Mouse (Mus musculus) adrenal gland, adult 2 months (tissue): ENCODE results near the gene Pappa2. TPM values are rescaled to one million over a fixed set of nuclear protein-coding genes. Genes with fewer than 3 reads are reported as not detected.
A peak's percentile ranks its signal among the peaks of the same experiment; 100 is the strongest.

Experiments
- DNase-seq: peaks from one replicate; pipeline ENCODE4 v3.0.0; 2021
- polyA plus RNA-seq: library from polyadenylated mRNA; depleted of rRNA; stranded (reverse); fragments of >200 nt; gene quantifications from 2 replicates; pipeline ENCODE4 v1.2.3, GENCODE M21; 2012
- total RNA-seq, 2 experiments: library from RNA; stranded (reverse); gene quantifications; 2 replicates each; pipeline ENCODE4 v1.2.3; 2021

Gene Pappa2
- total and polyA plus RNA-seq, 3 experiments: 0.16 to 0.66 (median 0.35) TPM

- no peak for DNase-seq
These were observed 214.4 kb downstream of the Pappa2 start for GRCm38 (mm10) chr1:158765842-158766241.

GRCm38 (mm10) chr1:158764727-158765126 is 215.6 kb downstream of the Pappa2 start:
- DNase-seq: no peak

GRCm38 (mm10) chr1:158764211-158764610 is 216.1 kb downstream of the Pappa2 start:
- DNase-seq: no peak

GRCm38 (mm10) chr1:158748356-158749096 is 231.8 kb downstream of the Pappa2 start:
- no peak for DNase-seq

GRCm38 (mm10) chr1:158741449-158741848 is 238.8 kb downstream of the Pappa2 start:
- DNase-seq: no peak

DNA sequence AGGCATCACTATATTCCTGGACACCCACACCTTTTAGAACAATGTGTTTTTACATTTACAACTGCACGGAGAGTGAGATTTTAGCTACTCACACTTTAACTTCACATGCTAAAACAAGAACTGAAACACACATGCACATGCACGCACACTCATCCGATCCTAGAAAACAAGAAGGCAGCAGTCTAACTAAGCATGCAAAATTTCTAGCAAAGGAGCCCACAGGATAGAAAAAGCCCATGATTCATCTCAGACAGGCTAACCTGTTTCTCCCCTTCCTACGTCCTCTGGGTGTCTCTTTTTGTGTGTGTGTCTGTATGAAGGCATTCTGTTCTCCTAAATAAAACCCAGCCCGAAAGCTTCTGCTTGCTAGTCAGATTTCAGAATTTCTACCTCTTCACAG is 239.3 kb downstream of the Pappa2 start:
- DNase-seq: no peak

- no peak for DNase-seq
These were observed 240.0 kb downstream of the Pappa2 start for GRCm38 (mm10) chr1:158740161-158740766.

DNA sequence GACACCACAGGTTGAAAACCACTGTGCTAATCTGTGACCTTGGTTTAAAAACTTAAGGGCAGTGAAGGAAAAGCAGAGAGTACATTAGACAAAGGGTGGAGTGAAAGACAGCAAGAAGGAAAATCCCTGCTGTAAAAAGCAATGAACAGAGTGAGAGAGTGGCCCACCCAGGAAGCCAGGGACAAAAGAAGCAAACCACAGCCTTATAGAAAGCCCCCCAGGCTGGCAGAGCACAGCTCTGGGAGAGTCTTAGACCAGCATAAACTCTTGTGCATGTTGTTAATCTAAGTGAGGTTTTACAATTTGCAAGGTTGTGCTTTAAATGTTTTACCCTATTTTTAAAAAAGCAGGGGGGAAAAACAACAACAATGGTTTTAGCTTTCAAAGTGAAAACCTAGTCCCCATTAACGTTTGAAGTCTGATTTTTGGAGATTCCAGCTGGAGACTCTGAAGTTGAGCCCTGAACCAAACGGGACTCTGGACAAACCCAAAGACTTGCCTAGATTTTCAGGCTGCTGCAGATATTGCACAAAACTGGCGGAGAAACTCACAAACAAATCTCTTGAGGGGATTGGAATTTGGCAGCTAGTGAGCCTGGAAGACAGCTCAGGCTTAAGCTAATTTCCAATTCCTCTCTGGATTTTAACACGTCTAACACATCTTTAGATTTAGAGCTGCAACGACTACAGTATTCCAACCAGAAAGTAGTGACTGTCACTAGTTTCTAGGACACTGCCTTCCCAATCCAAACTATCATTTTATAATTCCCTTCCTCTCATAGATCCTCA is 241.0 kb downstream of the Pappa2 start:
- no peak for DNase-seq

- DNase-seq: no peak
These were observed 247.3 kb downstream of the Pappa2 start for GRCm38 (mm10) chr1:158732868-158733496.

DNA sequence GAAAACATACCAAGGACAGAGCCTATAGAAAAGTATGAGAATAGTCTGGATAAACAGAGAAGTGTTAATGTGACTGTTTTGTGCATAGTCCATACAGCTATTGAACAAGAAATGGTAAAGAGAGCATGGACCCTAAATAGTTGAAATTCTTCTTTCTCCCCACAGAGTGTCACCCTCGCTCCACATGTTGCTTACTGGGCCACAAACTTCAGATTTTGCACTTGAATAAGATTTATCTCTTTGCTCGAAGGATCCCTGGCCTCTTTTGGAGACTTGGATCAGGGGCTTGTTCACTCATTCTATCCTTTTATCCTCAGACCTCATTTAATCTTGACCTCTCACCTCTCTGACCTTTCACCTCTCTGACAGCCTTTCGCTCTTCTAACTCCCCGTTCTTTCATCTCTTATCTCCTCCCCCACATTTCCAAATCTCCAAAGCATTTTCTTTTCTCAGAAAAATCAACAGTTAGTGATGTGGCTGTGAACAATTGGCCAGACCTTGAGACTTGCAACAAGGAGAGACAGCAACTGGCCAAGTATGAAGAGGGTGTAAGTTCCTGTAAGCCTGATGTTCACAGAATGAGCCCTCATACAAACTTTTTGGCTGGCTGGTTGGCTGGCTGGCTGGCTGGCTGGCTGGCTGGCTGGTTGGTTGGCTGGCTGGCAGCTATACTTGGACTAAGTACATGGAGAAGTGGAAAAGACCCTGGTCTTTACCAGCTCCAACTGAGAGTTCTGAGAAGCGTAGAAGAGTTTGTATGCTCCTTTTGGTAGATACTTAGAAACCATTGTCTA is 266.8 kb downstream of the Pappa2 start:
- DNase-seq: peak; percentile 36

GRCm38 (mm10) chr1:158701336-158701735 is 279.0 kb downstream of the Pappa2 start:
- DNase-seq: no peak

DNA sequence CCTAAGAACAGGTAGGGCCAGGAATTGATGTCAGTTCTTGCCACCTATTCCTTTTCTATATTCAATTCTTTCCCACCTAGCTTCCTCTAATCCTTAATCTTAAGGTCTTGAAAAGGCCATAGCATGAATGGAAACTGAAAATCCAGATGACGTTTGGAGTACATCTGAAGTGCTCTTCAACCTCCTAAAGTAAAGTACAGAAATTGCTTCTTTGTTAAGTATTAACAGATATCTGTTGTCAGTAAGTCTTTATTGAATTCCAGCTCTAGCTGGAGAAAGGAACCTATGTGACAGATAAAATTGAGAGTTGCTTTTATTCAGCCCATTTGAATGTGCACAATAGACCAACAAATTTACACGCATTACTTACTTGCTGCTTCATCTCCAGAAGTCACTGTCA is 280.1 kb downstream of the Pappa2 start:
- no peak for DNase-seq

DNA sequence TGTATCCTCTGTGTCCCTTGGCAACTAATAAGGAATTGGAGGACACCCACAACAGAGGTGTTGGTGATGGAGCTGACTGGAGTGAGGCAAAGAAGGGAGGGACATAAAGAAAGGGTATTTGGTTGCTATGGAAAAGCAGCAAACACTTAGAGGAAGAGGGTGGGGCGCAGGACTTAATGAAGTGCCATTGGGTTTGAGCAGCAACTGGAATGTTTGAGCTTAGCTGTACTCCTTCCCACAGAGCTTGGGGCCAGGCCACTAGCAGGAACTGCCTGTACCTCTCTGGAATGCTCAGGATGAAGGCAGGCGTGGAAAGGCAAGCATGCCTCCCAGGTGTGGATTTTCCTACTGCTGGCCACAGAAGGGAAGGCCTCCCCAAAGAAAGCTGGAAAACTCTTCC is 281.0 kb downstream of the Pappa2 start:
- DNase-seq: no peak

GRCm38 (mm10) chr1:158697859-158698569 is 282.3 kb downstream of the Pappa2 start:
- DNase-seq: no peak

GRCm38 (mm10) chr1:158697423-158697822 is 282.9 kb downstream of the Pappa2 start:
- no peak for DNase-seq

- DNase-seq: no peak
These were observed 292.6 kb downstream of the Pappa2 start for GRCm38 (mm10) chr1:158687726-158688125.

DNA sequence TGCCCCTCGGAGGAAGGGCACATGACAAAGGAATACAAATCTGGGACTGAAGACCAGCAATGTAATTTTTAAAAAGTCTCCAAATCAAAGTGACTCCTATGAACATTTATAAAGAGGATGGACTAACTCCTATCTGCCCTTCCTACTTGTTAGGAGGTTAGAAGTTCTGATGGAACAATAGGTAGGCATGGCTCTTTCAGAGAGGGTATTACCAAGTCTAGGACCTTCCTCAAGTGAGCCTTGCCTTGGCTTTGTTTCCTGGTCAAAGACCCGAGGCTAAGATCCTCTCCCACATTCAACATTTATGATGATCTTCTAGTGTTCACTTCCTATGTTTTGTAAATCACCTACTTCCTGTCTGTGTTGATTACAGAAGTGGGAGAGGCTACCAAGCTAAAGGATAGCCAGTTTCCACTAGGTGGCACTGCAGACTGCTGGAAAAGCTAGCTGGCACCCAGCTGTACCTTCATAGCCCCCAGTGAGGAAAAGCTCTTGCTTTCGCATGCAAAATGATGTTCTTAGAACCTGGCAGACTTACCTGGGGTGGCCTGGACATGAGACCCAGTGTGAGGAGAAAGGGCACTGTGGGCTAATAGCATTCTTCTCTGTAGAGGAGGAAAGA is 310.2 kb downstream of the Pappa2 start:
- DNase-seq: peak; percentile 60

GRCm38 (mm10) chr1:158666001-158666400 is 314.3 kb downstream of the Pappa2 start:
- DNase-seq: no peak
